Mouse (Mus musculus): ENCODE measurements around the gene Ufc1. TPM values are rescaled to one million over a fixed set of nuclear protein-coding genes. Genes with fewer than 3 reads are reported as not detected.

Gene Ufc1
- total RNA-seq, 2 experiments from 2014 or later = 138 to 155 TPM

DNA sequence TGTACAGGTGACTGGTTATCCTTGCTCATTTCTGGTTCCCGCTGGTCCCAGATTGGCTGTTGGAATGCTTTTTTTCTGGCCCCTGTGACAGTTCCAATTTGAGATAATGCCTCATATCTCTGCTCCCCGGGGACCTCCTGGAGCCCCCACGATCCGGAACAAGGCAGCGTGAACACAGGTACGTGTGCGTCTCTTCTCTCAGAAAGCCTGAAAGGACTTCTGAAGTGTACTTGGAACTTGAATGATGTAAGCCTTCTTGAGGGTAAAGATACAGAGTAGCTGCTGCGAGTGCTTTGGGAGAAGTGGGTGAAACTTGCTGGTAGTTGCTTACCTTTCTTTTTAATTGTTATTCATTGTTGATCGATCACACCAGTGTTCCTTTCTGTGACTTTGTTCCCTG is 23.6 kb downstream of the Ufc1 start:
- no peak for DNase-seq (ENCODE audit: low spot score in 2 of 2)

DNA sequence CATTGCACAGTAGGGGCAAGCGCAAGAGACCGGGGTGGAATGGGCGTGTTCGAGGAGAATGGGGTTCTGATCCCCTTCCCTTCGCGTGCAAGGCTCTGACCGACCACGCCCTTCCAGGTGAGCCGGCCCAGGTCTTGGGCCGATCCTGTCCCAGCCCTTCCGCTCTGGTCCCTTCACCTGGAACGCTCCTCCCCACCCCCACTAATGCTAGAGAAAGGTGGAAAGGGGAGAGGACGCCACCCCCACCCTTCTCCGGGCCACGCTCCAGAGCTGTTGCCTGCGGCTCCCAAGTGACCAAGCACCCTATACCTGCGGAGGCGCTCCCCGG is 24.3 kb downstream of the Ufc1 start:
- no peak for DNase-seq (ENCODE audit: low spot score in 2 of 2)

DNA sequence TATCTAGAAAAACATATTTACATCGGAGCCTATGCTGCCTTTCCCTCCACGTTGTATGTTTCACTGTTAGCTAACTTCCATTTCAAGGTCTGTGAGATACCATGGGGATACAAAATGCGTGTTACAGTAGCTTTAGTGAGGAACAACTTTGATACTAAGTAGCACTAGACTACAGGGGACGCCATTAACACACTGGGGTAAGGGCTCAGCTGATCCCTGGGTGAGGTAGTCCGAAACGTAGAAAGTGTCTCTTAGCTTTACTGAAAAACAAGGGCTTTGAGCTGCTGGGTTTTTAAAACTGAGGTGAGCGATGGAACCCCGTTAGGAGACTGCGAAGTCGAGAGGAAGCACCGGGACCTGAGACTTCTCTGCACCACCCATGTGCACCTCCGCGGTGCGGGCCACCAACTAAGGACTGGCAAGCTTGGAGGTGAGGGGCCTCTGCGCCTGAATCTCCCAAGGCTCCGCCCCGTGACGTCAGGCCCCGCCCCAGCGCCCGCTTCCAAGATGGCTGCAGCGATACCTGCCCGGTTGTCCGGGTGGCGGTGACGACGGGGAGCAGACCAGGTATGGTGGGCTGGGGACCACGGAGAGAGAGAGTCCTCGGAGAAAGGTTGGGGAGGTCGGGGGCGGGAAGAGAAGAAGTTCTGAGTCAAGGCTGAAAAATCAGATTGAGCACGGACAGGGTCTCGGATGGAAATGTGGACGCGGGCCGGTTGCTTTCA is 24.8 kb downstream of the Ufc1 start, which contains the start of gene B4galt3:
B4galt3 (plus strand) TSS at position 481 of the 725 bp plus-strand sequence.
- DNase-seq (ENCODE audit: low spot score in 2 of 2) = peak; percentile 90 to 91

DNA sequence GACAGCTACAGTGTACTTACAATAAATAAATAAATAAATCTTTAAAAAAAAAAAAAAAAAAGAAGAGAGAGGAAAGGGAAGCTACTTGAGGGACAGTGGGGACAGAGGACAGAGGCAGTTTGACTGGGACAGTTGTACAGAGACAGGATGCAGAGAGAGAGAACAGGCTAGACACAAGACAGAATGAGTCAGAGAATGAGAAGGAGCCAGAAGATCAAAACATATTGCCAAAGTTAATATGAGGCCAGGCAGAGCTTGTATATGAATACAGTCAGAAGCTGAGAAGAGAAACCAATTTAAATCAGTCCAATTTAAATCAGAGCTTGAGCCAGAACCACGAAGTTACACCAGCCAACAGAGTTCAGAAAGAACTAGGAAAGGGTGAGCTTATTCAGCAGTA is 26.5 kb downstream of the Ufc1 start:
- no peak for DNase-seq (ENCODE audit: low spot score in 2 of 2)

DNA sequence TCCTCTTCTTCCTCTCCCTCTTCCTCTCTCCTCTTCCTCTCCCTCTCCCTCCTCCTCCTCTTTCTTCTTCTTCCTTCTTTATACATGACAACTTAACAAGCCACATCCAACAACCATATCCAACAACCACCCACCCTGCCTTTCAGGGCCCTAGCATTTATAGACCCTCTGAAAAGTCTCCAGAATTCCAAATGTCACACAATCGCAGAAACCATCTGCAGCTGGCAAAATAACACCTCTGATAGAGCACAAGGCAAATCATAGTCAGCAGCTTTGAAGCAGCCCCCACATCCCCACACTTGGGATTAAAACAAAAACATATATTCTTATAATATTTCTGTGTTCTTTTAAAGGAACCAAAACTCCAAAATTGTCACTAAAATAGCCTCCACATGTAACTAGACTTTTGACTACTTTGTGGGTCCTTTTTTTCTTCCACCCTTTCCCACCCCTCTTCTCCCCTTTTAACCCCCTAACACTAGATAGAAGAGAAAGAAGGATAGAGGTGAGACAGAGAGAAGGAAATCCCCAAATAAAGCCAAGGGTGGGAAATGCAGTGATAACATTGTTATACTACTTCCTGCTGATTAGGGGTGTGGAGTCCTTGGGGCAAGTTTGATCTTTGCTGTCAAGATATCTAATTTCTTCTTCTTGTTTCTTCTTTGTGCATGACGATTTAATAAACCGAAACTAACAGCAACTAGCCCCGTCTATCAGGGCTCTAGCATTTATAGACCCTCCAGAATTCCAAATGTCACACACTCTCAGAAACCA is 28.7 kb downstream of the Ufc1 start:
- DNase-seq (ENCODE audit: low spot score in 2 of 2) = no peak

DNA sequence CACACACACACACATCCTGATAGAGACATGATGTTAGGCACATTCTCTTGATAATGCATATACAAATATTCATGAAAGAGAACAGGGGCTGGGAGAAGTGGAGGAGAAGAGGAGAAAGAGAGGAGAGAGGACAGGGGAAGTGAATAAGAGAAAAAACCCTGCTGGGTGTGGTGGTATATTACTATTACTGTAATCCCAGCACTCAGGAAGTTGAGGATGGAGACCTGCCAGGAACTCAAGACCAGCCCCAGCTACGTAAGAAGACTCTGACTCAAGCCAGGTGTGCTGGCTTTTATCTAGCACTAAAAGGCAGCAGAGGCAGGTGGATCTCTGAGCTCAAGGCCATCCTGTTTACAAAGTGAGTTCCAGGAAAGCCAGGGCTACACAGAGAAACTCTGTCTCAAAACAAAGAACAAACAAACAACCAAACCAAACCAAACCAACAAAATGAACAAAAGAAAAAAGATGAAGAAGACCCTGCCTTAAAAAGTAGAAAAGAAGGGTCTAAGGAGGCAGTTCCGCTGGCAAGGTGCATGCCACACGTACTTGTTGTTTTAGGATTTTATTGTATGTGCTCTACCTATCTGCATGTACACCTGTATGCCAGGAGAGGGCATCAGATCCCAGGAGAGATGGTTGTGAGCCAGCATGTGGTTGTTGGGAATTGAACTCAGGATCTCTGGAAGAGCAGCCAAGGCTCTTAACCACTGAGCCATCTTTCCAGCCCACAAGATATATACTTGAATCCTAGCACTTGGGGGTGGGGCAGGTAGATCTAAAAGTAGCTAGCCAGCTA is 31.0 kb downstream of the Ufc1 start:
- DNase-seq (ENCODE audit: low spot score in 2 of 2) = no peak

DNA sequence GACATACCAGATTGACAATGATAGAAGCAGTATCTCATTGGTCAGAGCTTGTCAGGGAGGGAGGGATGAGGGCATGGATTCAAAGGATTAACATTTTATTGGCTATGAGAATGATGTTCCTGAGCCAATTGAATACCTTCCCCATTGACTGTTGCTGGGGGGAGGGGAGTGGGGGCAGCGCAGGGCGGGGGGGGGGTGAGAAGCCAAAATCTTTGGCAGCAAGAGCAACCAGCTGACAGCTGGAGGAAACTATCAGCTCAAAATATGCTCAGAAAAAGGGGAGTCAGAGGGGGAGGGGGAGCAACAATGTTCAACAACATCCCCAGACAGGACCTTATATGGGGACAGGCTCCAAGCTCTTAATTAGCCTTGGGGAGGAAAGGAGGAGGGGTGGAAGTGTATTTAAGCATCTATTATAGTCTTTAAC is 31.6 kb downstream of the Ufc1 start:
- DNase-seq (ENCODE audit: low spot score in 2 of 2) = no peak

DNA sequence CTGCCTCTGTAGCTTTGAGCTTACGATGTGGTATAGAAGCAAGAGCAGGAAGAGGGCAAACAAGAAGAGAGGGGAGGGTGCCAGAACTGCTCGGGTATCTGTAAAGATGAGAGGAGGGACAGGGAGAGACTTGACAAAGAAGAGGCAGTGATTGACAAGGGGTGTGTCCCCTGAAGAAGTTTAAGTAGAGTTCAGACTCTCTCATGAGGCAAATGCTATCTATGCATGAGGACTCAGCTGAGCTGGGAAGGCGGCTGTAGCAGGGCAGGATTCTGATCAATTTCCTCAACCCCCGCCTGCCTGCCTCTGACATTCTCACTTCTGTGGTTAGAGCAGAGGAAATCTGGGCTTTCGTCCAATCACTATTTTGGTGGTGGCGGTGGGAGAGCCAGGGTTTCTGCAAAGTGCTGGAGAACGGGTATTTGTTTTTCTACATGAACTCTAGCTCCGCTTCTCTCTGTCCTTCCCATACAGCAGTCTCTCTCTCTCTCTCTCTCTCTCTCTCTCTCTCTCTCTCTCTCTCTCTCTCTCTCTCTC is 32.2 kb downstream of the Ufc1 start:
- no peak for DNase-seq (ENCODE audit: low spot score in 2 of 2)

DNA sequence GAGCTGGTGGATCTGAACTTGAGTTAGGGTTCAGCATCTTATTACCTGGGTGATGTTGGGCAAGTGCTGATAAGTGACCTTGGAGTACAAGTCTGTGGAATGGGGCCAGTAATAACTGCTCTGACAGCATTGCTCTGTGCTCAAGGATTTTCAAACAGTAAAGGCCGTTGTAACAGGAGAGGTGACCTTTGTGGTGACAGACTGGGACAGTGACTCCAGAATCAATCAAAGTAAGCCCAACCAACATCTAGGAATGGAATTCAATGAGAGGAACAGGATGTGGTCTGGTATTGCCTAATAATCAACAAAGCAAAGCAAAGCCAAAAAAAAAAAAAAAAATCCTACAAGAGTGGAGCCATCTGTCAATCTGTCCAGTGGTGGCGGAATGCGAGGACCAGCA is 34.5 kb downstream of the Ufc1 start:
- DNase-seq (ENCODE audit: low spot score in 2 of 2) = no peak

DNA sequence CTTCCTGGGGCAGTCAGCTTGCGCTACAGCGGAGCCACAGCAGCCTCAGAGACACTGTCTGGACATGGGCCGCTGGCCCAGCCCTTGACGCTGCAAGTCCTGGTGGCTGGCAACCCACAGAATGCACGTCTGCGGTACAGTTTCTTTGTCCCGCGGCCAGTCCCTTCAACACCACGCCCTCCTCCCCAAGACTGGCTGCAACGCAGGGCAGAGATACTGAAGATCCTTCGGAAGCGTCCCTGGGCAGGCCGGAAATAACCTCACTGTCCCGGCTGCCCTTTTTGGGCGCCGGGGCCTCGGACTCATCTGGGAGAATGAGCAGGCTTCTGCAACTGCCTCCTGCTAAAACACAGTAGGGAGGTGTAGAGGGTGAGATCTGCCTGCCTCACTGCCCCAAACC is 35.9 kb downstream of the Ufc1 start:
- no peak for DNase-seq (ENCODE audit: low spot score in 2 of 2)

DNA sequence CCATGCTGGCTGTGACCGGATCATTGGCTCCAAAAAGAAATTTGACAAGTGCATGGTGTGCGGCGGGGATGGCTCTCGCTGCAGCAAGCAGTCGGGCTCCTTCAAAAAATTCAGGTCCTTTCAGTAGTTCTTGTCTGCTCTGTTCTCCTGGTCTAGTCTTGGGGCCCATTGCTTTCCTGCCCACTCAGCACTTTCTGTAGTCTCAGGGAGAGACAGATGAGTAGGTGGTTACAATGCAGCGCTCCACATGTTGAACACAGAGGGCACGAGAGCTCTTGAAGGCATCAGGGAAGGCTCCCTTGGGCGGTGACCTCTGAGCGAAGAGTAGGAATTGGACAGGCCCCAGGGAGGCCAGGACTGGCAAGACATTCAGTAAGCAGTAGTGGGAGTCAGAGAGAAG is 37.0 kb downstream of the Ufc1 start:
- no peak for DNase-seq (ENCODE audit: low spot score in 2 of 2)

DNA sequence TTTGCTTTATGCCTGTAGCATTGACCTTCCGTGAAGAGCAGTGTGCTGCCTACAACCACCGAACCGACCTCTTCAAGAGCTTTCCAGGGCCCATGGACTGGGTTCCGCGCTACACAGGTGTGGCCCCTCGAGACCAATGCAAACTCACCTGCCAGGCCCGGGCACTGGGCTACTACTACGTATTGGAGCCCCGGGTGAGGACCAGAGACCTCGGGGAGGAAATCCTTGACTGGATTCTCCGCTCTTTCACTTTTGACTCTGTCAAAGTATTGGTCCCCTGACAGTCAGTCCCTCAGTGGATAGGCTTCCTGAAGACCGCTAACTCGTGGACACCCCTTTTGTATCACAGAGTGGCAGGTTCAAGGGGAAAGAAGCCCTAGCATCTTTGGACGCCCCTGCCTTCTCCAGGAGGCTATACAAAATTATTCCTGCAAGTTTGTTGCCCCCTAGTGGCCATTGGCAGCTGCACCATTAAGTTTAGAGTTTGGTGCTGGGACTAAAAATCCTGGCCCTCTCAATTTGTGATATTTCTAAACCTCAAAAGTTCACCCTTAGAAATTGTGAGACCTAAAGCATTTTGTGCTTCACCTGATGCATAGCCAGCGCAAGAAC is 37.8 kb downstream of the Ufc1 start:
- no peak for DNase-seq (ENCODE audit: low spot score in 2 of 2)

DNA sequence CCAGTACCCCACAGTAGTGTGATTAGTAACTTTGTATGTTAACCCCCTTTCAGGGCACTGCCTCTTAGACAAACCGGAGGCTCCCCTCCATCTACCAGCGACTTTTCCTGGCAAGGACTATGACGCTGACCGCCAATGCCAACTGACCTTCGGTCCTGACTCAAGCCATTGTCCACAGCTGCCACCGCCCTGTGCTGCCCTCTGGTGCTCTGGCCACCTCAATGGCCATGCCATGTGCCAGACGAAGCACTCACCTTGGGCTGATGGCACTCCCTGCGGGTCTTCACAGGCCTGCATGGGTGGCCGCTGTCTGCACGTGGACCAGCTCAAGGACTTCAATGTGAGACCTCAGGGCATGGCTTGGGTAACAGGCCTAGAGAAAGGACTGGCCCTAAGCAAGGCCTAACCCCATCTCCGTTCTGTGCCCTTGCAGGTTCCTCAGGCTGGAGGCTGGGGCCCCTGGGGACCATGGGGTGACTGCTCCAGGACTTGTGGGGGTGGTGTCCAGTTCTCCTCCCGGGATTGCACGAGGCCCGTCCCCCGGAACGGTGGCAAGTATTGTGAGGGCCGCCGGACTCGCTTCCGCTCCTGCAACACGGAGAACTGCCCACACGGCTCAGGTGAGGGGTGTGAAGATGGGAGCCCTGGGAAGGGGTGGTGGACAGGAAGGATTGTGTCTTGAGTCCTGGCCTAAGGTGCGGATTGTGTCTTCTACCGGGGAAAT is 38.6 kb downstream of the Ufc1 start:
- DNase-seq (ENCODE audit: low spot score in 2 of 2) = no peak

DNA sequence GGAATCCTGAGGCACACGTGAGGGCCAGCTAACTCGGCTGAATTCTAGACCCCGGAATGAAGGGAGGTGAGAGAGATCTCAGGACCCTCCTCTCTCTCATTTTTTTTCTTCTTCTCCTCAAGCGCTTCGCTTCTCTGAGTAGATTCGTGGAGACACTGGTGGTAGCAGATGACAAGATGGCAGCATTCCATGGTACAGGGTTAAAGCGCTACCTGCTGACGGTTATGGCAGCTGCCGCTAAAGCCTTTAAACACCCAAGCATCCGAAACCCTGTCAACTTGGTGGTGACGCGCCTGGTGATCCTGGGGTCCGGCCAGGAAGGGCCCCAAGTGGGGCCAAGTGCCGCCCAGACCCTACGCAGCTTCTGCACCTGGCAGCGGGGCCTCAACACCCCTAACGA is 42.4 kb downstream of the Ufc1 start:
- no peak for DNase-seq (ENCODE audit: low spot score in 2 of 2)

DNA sequence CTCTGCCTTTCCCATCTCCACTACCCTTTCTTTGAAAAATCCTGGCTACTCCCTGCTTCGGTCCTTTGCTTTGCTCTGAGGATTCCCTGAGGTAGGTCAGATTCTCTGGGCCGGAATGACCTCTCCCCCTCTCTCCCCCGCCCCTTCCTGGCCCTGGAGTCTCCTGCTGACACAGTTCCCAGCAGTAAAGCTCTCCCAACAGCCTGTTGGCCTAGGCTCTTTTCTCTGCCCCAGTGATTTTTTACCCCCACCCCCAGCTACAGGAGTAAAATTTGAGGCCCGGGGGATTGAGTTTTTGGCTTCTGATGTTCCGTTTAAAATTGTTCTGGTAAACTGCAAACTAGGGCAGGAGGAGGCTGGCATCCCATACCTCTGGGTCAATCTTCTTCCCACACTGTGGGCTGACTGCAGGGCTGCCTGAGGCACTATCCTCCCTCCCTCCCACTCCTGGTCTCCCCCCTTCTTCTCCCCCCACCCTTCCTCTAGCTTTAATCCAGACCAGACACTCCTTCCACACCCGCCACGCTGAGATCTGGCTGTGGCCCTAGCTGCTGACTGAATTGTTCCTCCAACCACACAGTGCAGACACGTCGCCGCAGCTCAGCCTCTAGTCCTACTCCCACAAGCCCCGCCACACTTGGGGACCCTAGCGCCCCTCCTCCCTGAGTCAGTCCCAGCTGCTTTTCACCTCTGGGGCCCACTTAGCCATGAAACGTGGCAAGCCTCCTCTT is 43.1 kb downstream of the Ufc1 start:
- no peak for DNase-seq (ENCODE audit: low spot score in 2 of 2)

DNA sequence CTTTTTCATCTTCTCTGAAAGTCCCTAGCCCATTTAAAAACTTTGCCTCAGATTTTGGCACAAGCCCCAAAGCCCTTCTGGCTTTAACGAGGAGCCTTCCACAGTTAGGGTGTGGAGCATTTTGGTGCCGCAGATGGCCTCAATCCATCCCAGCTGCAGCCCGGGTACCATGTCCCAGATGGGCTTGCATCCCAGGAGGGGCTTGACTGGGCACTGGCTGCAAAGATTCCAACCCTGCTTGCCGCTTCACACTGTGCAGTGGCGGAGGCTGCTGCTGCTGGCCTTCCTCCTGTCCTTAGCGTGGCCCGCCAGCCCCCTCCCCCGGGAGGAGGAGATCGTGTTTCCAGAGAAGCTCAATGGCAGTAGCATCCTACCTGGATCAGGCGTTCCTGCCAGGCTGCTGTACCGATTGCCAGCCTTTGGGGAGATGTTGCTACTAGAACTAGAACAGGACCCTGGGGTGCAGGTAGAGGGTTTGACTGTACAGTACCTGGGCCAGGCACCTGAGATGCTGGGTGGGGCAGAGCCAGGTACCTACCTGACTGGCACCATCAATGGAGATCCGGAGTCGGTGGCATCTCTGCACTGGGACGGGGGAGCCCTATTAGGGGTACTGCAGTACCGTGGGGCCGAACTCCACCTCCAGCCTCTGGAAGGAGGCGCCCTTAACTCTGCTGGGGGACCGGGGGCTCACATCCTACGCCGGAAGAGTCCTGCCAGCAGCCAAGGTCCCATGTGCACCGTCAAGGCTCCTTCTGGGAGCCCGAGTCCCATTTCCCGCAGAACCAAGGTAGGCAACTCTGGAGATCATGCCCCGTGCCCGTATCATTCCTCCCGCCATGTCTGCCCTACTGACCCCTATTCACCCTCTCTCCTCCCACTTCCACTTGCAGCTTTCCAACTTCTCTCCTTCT is 43.9 kb downstream of the Ufc1 start, which contains the start of gene Ndufs2:
Ndufs2 (minus strand) TSS at position 709 of the 914 bp plus-strand sequence.
- DNase-seq (ENCODE audit: low spot score in 2 of 2) = no peak

DNA sequence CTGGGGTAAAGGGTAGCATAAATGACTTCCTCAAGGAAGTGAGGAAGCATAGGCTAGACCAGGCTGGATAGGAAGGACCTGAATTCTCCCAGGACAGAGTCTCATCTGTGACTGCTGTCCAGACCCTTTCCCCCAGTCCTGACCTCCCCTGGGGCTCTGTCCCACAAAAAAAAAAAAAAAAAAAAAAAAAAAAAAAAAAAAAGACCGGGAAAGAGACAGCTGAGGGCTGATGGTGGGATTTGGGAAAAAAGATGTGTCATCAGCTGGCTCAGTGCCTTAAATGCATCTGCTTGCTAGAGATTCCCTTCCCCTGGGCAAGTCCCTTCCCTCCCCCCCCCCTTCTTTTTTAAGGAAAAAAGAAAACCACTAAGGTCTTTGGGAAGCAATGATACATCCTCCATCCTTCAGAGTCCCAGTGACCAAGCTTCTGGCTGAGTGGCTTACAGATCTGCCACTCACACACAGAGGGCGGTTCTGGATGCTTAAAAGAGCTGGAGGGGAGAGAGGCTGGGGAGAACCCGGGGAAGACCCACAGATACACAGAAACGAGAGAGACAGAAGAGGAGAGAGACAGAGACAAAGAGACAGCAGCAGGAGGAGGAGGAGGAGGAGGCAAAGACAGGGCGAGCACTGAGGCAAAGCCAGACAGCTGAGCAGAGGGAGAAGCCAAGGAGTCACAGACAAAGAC is 44.8 kb downstream of the Ufc1 start, which contains the start of gene Adamts4:
Adamts4 (plus strand) TSS at position 509 of the 688 bp plus-strand sequence.
- DNase-seq (ENCODE audit: low spot score in 2 of 2) = no peak

Data from adrenal gland, postnatal 4 days (tissue).